Mouse (Mus musculus): ENCODE data around the gene Piwil4.

DNA sequence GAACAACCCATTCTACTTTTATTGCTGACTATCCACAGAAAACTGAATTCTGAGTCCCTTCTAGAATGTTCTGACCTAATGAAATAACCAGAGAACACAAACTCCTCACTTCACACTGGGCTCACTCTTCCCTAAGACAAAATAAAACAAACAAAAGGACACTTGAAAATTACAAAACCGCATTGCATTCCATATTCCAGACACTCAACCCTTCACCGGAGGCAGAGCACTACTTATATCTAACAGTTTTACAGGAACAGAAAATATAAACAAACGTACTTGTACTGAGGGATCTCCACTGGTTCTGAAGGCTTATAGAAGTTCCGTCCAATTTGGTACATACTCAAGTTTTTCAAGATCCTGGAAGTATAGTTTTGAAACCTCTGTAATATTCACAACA is 12.2 kb downstream of the Piwil4 start:
- TF ChIP-seq POLR2A (IDR thresholded peaks at IDR 0.05; ENCODE audit: insufficient read length, low read depth) (no peak), MAX (IDR thresholded peaks at IDR 0.05; ENCODE audit: low read depth) (no peak), CEBPB (IDR thresholded peaks at IDR 0.05; ENCODE audit: insufficient read depth, poor library complexity, severe bottlenecking) (no peak)
